Mouse (Mus musculus): Measurements from ENCODE around the gene Rpl23a.
"Not testable (repeated sequence)": the region's sequence is repeated elsewhere in the genome, so short reads cannot be mapped to it uniquely, and the experiment has no call there.

Rpl23a gene

GRCm38 (mm10) chr11:78146707-78147543, 36.5 kb downstream of the Rpl23a start:
- DNase-seq (ENCODE audit: low spot score in 2 of 2), result no peak

DNA sequence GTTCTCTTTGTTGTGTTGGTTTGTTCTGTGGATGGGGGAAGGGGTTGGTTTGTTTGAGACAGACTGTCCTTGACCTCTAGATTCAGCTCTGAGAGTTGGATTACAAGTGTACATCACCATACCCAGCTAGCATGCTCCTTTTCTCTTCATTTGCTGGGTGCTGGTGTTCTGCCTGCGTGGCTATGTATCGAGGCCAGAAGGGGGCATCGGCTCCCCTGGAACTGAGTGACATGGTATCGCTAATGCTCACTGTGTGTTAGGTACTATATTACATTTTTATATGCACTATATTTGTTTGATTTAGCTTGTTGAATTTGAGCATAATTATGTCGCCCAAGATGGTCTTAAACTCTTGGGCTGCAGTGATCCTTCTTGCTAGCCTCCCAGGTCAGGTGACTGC, 37.2 kb downstream of the Rpl23a start:
- no peak for DNase-seq (ENCODE audit: low spot score in 2 of 2)

GRCm38 (mm10) chr11:78143520-78143919, 39.9 kb downstream of the Rpl23a start:
- no peak for DNase-seq (ENCODE audit: low spot score in 2 of 2)

DNA sequence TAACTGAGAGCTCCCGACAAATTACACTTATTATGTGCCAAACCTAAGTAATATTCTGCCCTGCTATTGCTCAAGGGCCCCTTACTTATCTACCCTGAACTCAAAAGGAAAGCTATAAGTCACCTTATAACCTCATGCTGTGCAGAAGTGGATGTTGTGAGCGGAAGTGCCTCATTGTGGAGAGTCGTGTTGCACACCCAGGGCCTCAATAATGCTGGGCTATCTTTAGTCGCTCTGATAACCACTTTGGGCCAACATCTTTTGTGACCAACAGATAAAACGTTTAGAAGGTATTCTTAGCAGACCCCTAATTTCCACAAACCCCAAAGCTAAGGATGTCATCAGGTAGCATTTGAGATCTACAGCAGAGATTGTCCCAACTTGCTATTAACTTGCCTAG, 42.7 kb downstream of the Rpl23a start:
- DNase-seq (ENCODE audit: low spot score in 2 of 2), result no peak

DNA sequence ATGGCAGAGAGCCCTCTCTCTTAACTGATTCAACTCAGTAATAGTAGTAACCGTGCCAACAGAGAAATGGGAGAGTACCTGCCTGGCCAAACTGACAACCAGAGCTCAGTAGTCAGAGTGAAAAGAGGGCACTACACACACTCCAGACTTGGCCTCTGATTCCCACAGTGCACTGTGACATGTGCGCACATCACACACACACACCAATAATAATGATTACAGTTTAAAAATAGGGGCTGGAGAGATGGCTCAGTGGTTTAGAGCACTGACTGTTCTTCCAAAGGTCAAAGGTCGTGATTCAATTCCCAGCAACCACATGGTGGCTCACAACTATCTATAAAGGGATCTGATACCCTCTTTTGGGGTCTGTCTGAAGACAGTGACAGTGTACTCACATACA, 45.4 kb downstream of the Rpl23a start:
- DNase-seq (ENCODE audit: low spot score in 2 of 2), result no peak

DNA sequence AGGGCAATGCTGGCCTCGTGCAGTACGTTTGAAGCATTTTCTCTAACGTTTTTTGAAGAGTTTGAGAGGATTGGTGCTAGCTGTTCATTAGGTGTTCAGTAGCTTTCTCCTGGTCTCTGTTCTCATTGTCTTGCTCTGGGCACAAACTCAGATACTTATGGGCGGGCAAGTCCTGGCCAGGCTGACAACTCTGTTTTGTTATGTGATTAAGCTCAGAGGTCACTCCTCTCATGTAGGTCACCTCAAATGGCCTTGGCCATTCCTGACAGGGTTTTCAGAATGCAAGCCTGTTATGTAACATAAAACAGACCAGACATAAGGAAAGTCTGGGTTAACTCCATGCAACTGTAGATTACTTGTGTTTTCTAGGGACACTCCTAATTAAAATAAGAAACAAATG, 45.8 kb downstream of the Rpl23a start:
- no peak for DNase-seq (ENCODE audit: low spot score in 2 of 2)

GRCm38 (mm10) chr11:78136132-78136531, 47.3 kb downstream of the Rpl23a start:
- DNase-seq (ENCODE audit: low spot score in 2 of 2), result no peak

GRCm38 (mm10) chr11:78135314-78135713, 48.1 kb downstream of the Rpl23a start:
- not testable (repeated sequence) for DNase-seq (ENCODE audit: low spot score in 2 of 2)

DNA sequence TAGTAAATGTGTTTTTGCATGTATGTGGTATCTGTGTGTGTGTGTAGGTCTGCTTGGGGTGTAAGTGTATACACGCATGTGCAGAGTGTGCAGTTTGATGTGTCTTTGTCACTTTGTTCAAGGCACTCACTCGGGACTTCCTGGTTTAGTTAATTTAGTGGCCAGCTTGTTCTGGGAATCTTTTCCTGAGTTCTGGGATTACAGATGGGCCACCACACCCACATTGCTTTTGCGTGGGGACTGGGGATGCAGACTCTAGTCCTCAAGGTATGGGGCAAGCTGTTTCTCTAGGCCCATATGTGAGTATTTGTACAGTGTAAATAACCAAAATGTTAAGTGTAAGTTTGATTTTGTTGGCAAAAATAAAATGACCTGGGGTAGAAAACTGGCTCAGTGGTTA, 49.0 kb downstream of the Rpl23a start:
- no peak for DNase-seq (ENCODE audit: low spot score in 2 of 2)

GRCm38 (mm10) chr11:78133915-78134314, 49.5 kb downstream of the Rpl23a start:
- no peak for DNase-seq (ENCODE audit: low spot score in 2 of 2)

Measured in frontal cortex, postnatal 25 days (tissue).